Mouse (Mus musculus): ENCODE data around the gene Fam53b. TPM values are rescaled to one million over a fixed set of nuclear protein-coding genes. Genes with fewer than 3 reads are reported as not detected.

Gene Fam53b
- polyA plus RNA-seq, 1 experiment from 2014 or later = 25.5 TPM

GRCm38 (mm10) chr7:132810368-132810767, 3.3 kb downstream of the Fam53b start:
- no peaks in the 10 kb centered on the region for H3K9me3 ChIP-seq (replicated peaks)
- H3K4me3 ChIP-seq (replicated peaks) = no peak overlapping the region
- no peak for ATAC-seq (ENCODE audit: insufficient read depth)
- 0 out of 2 replicates have a peak overlapping the region, but pooled peaks have one; percentile 99 for H3K4me2 ChIP-seq
- no peak overlapping the region for H3K9ac ChIP-seq
- peaks cover 22% of the 10 kb centered on the region for H3K27me3 ChIP-seq
- H3K4me1 ChIP-seq (replicated peaks) = peaks cover 89% of the 10 kb centered on the region
- no peaks in the 10 kb centered on the region for H3K36me3 ChIP-seq (replicated peaks)
- peak overlapping the region; percentile 59 for H3K27ac ChIP-seq (replicated peaks)
- WGBS (ENCODE audit: insufficient replicate concordance) = 45% methylated on average over 6 of the region's 6 CpGs

GRCm38 (mm10) chr7:132809721-132810120, 4.0 kb downstream of the Fam53b start:
- Histone ChIP-seq H3K4me1 (replicated peaks) (peaks cover 96% of the 10 kb centered on the region), H3K9ac (no peak overlapping the region)

GRCm38 (mm10) chr7:132808841-132809682, 4.6 kb downstream of the Fam53b start:
- Histone ChIP-seq H3K9ac (peak overlapping the region; percentile 23; the same call in 1 of the 2 replicates), H3K4me3 (replicated peaks) (no peak overlapping the region), H3K36me3 (replicated peaks) (no peaks in the 10 kb centered on the region), H3K27ac (replicated peaks) (peak overlapping the region; percentile 75), H3K9me3 (replicated peaks) (no peaks in the 10 kb centered on the region), H3K4me2 (peak overlapping the region; percentile 45), H3K4me1 (replicated peaks) (peaks cover 99% of the 10 kb centered on the region), H3K27me3 (peaks cover 12% of the 10 kb centered on the region)
- 10% methylated on average over 20 of the region's 20 CpGs for WGBS (ENCODE audit: insufficient replicate concordance)
- no peak for ATAC-seq (ENCODE audit: insufficient read depth)

More at GRCm38 (mm10) chr7:132809721-132810120, 4.0 kb downstream of the Fam53b start:
- 51% methylated on average over 6 of the region's 6 CpGs for WGBS (ENCODE audit: insufficient replicate concordance)
- Histone ChIP-seq H3K4me3 (replicated peaks) (no peak overlapping the region), H3K9me3 (replicated peaks) (no peaks in the 10 kb centered on the region), H3K36me3 (replicated peaks) (no peaks in the 10 kb centered on the region), H3K4me2 (peak overlapping the region; percentile 45), H3K27me3 (peaks cover 17% of the 10 kb centered on the region), H3K27ac (replicated peaks) (peak overlapping the region; percentile 59; the same call in 1 of the 2 replicates)
- no peak for ATAC-seq (ENCODE audit: insufficient read depth)

GRCm38 (mm10) chr7:132808051-132808796, 5.5 kb downstream of the Fam53b start:
- ATAC-seq (ENCODE audit: insufficient read depth) = no peak
- no peak overlapping the region for H3K9ac ChIP-seq
- H3K4me3 ChIP-seq (replicated peaks) = no peak overlapping the region
- H3K9me3 ChIP-seq (replicated peaks) = no peaks in the 10 kb centered on the region
- peaks cover 99% of the 10 kb centered on the region for H3K4me1 ChIP-seq (replicated peaks)
- peaks cover 4% of the 10 kb centered on the region for H3K27me3 ChIP-seq
- H3K36me3 ChIP-seq (replicated peaks) = no peaks in the 10 kb centered on the region
- peak overlapping the region; percentile 75 for H3K27ac ChIP-seq (replicated peaks)
- 67% methylated on average over 7 of the region's 7 CpGs for WGBS (ENCODE audit: insufficient replicate concordance)
- H3K4me2 ChIP-seq = peak overlapping the region; percentile 45; the same call in 1 of the 2 replicates

GRCm38 (mm10) chr7:132806926-132807857, 6.5 kb downstream of the Fam53b start:
- Histone ChIP-seq H3K4me3 (replicated peaks) (no peak overlapping the region), H3K27me3 (no peaks in the 10 kb centered on the region), H3K4me2 (no peak overlapping the region), H3K27ac (replicated peaks) (peak overlapping the region; percentile 59), H3K4me1 (replicated peaks) (peaks cover 99% of the 10 kb centered on the region), H3K9ac (no peak overlapping the region; the same call in 1 of the 2 replicates), H3K9me3 (replicated peaks) (no peaks in the 10 kb centered on the region), H3K36me3 (replicated peaks) (no peaks in the 10 kb centered on the region)
- no peak for ATAC-seq (ENCODE audit: insufficient read depth)
- WGBS (ENCODE audit: insufficient replicate concordance) = 80% methylated on average over 13 of the region's 13 CpGs

GRCm38 (mm10) chr7:132806286-132806685, 7.4 kb downstream of the Fam53b start:
- no peak overlapping the region for H3K9ac ChIP-seq
- H3K27me3 ChIP-seq = no peaks in the 10 kb centered on the region
- peak overlapping the region; percentile 59; the same call in 1 of the 2 replicates for H3K27ac ChIP-seq (replicated peaks)
- ATAC-seq (ENCODE audit: insufficient read depth) = no peak
- no peaks in the 10 kb centered on the region for H3K9me3 ChIP-seq (replicated peaks)
- H3K4me2 ChIP-seq = no peak overlapping the region
- 72% methylated on average over 5 of the region's 5 CpGs for WGBS (ENCODE audit: insufficient replicate concordance)
- H3K4me1 ChIP-seq (replicated peaks) = peaks cover 98% of the 10 kb centered on the region
- no peaks in the 10 kb centered on the region for H3K36me3 ChIP-seq (replicated peaks)
- H3K4me3 ChIP-seq (replicated peaks) = no peak overlapping the region

- 31% methylated on average over 5 of the region's 5 CpGs for WGBS (ENCODE audit: insufficient replicate concordance)
- no peak overlapping the region for H3K4me3 ChIP-seq (replicated peaks)
- ATAC-seq (ENCODE audit: insufficient read depth) = peak; percentile 75
- H3K36me3 ChIP-seq (replicated peaks) = 0 out of 2 replicates have a peak, but pooled peaks cover 2% of the 10 kb centered on the region
- H3K9me3 ChIP-seq (replicated peaks) = no peaks in the 10 kb centered on the region
- H3K27me3 ChIP-seq = no peaks in the 10 kb centered on the region
- peak overlapping the region; percentile 50 for H3K4me2 ChIP-seq
- peaks cover 96% of the 10 kb centered on the region for H3K4me1 ChIP-seq (replicated peaks)
- peak overlapping the region; percentile 69 for H3K27ac ChIP-seq (replicated peaks)
- H3K9ac ChIP-seq = peak overlapping the region; percentile 3; the same call in 1 of the 2 replicates
These were observed 8.7 kb downstream of the Fam53b start for GRCm38 (mm10) chr7:132804951-132805350.

GRCm38 (mm10) chr7:132804461-132804860, 9.2 kb downstream of the Fam53b start:
- Histone ChIP-seq H3K4me3 (replicated peaks) (no peak overlapping the region), H3K36me3 (replicated peaks) (0 out of 2 replicates have a peak, but pooled peaks cover 2% of the 10 kb centered on the region), H3K4me2 (peak overlapping the region; percentile 50), H3K9me3 (replicated peaks) (no peaks in the 10 kb centered on the region), H3K27me3 (no peaks in the 10 kb centered on the region), H3K27ac (replicated peaks) (peak overlapping the region; percentile 69), H3K4me1 (replicated peaks) (peaks cover 96% of the 10 kb centered on the region), H3K9ac (peak overlapping the region; percentile 3; the same call in 1 of the 2 replicates)
- ATAC-seq (ENCODE audit: insufficient read depth) = peak; percentile 34
- WGBS (ENCODE audit: insufficient replicate concordance) = 53% methylated on average over 7 of the region's 7 CpGs

- Histone ChIP-seq H3K27me3 (no peaks in the 10 kb centered on the region), H3K4me3 (replicated peaks) (no peak overlapping the region), H3K9me3 (replicated peaks) (no peaks in the 10 kb centered on the region), H3K4me1 (replicated peaks) (peaks cover 94% of the 10 kb centered on the region), H3K4me2 (peak overlapping the region; percentile 50; the same call in 1 of the 2 replicates), H3K27ac (replicated peaks) (peak overlapping the region; percentile 69), H3K36me3 (replicated peaks) (0 out of 2 replicates have a peak, but pooled peaks cover 2% of the 10 kb centered on the region), H3K9ac (no peak overlapping the region)
- peak; percentile 56 for ATAC-seq (ENCODE audit: insufficient read depth)
- WGBS (ENCODE audit: insufficient replicate concordance) = 38% methylated on average over 3 of the region's 3 CpGs
These were observed 9.7 kb downstream of the Fam53b start for GRCm38 (mm10) chr7:132803962-132804361.

GRCm38 (mm10) chr7:132803336-132803735, 10.3 kb downstream of the Fam53b start:
- Histone ChIP-seq H3K9ac (no peak overlapping the region), H3K4me1 (replicated peaks) (peaks cover 88% of the 10 kb centered on the region), H3K36me3 (replicated peaks) (0 out of 2 replicates have a peak, but pooled peaks cover 2% of the 10 kb centered on the region), H3K9me3 (replicated peaks) (no peaks in the 10 kb centered on the region), H3K4me3 (replicated peaks) (no peak overlapping the region), H3K27me3 (no peaks in the 10 kb centered on the region), H3K27ac (replicated peaks) (peak overlapping the region; percentile 69), H3K4me2 (no peak overlapping the region)
- ATAC-seq (ENCODE audit: insufficient read depth) = no peak
- WGBS (ENCODE audit: insufficient replicate concordance) = 71% methylated on average over 2 of the region's 2 CpGs

Measured in liver, embryonic 15.5 days (tissue).